ENCODE assay signal across 1 mouse cellular context in the genomic region with DNA sequence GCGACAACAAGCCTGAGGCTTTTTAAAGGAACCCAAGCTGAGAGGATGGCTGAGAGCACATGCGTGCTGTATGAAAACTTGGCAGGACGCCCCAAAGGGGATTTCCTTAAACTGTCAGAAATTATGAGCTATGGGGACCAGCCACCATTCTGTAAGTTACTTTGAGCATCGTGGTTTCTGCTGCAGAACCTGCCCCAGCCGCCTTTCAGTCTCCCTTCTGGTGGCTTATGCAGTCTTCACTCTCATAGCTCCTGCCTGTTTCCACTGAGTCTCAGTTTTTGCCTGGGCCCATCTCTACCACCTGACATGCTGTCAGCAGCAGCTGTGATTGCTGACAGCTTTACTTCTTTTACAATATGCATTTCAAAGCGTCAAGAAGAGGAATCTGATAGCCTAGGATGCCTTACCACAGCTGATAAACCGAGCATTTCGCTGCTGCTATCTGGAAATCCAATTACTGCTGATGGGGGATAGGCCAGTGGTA.
A peak's percentile ranks its signal among the peaks of the same experiment; 100 is the strongest.
TF ChIP-seq lines count a peak whose summit lies in the region.

No protein-coding gene starts in this region.

TF ChIP-seq in MEL, 35 proteins besides CTCF, POLR2A, EP300 and RAD21 (continued from another document):
- no peak for TF ChIP-seq NRF1 (IDR thresholded peaks at IDR 0.05; ENCODE audit: insufficient read depth, low read depth, low read length, poor library complexity, severe bottlenecking)
- TF ChIP-seq MYB (IDR thresholded peaks at IDR 0.05; ENCODE audit: low read depth, low read length) = no peak
- no peak for TF ChIP-seq MAX (IDR thresholded peaks at IDR 0.05; ENCODE audit: low read length)
- TF ChIP-seq USF1 (IDR thresholded peaks at IDR 0.05; ENCODE audit: low read depth, low read length) = 0 out of 2 replicates have a peak, but pooled peaks have one; percentile 15
- no peak for TF ChIP-seq E2F4 (IDR thresholded peaks at IDR 0.05; ENCODE audit: borderline replicate concordance, low read depth, low read length)
- TF ChIP-seq TCF12 (IDR thresholded peaks at IDR 0.05; ENCODE audit: low read depth, low read length) = peak; percentile 77
- no peak for TF ChIP-seq ZC3H11A (IDR thresholded peaks at IDR 0.05; ENCODE audit: low read depth, low read length)
- TF ChIP-seq BHLHE40 (IDR thresholded peaks at IDR 0.05; ENCODE audit: borderline replicate concordance, low read depth, low read length) = no peak
- TF ChIP-seq ZMIZ1 (IDR thresholded peaks at IDR 0.05; ENCODE audit: low read depth, low read length) = no peak
- no peak for TF ChIP-seq JUND (IDR thresholded peaks at IDR 0.05; ENCODE audit: low read depth, low read length)
- no peak for TF ChIP-seq POLR2AphosphoS5 (IDR thresholded peaks at IDR 0.05; ENCODE audit: borderline replicate concordance, low read depth, low read length)
- no peak for TF ChIP-seq ZNF384 (IDR thresholded peaks at IDR 0.05; ENCODE audit: low read depth, low read length)
- TF ChIP-seq MAZ (IDR thresholded peaks at IDR 0.05; ENCODE audit: low read depth, low read length) = 0 out of 2 replicates have a peak, but pooled peaks have one; percentile 41
- no peak for TF ChIP-seq MEF2A (IDR thresholded peaks at IDR 0.05; ENCODE audit: extremely low read depth, insufficient replicate concordance, low read depth, low read length, poor library complexity, severe bottlenecking)
